10 mouse cellular contexts compared by ENCODE assay signal in genomic region chr4:25798412-25798811, GRCm38 (mm10). TPM values are rescaled to one million over a fixed set of nuclear protein-coding genes. Genes with fewer than 3 reads are reported as not detected.
DNase-seq lines count a peak whose midpoint lies in the region; ATAC-seq and TF ChIP-seq lines count a peak whose summit lies in the region.
"Had no signal": no experiment of that assay in that cellular context is flagged by ENCODE, and none has a peak within 500 bp of the region (broad histone marks: within the 10 kb centered on the region; RNA-seq: fewer than 3 reads in every experiment).

No protein-coding gene starts in this region.

- 20% methylated on average over 10 of the region's 10 CpGs for WGBS in embryonic facial prominence, embryonic 14.5 days
- 15% methylated on average over 10 of the region's 10 CpGs for WGBS in hindbrain, embryonic 12.5 days
- WGBS in neural tube, embryonic 14.5 days: 17% methylated on average over 10 of the region's 10 CpGs

- ATAC-seq in embryonic facial prominence, embryonic 14.5 days (ENCODE audit: low read depth): no peak
- ATAC-seq in hindbrain, embryonic 12.5 days (ENCODE audit: low FRiP score): no peak
- no peak for ATAC-seq in neural tube, embryonic 14.5 days (ENCODE audit: low read depth)
- no peak for ATAC-seq in megakaryocyte, adult 5-6 weeks (ENCODE audit: poor library complexity, severe bottlenecking)
- ATAC-seq: liver, embryonic 12.5 days had no signal

- H3K27me3 ChIP-seq in embryonic facial prominence, embryonic 14.5 days (replicated peaks; ENCODE audit: control insufficient read depth, insufficient read depth, low read length): peaks cover 23% of the 10 kb centered on the region; the same call in 1 of the 2 replicates
- no peaks in the 10 kb centered on the region for H3K27me3 ChIP-seq in hindbrain, embryonic 12.5 days
- H3K27me3 ChIP-seq in neural tube, embryonic 14.5 days (ENCODE audit: control insufficient read depth, insufficient read depth, low read length): no peaks in the 10 kb centered on the region

- no peaks in the 10 kb centered on the region for H3K36me3 ChIP-seq in embryonic facial prominence, embryonic 14.5 days (ENCODE audit: control insufficient read depth, insufficient read depth, low read length)
- H3K36me3 ChIP-seq in hindbrain, embryonic 12.5 days: no peaks in the 10 kb centered on the region
- H3K36me3 ChIP-seq in neural tube, embryonic 14.5 days (ENCODE audit: control insufficient read depth, insufficient read depth, low read length): no peaks in the 10 kb centered on the region
- H3K36me3 ChIP-seq: liver, embryonic 12.5 days had no signal

- no peak for DNase-seq in layer of hippocampus, adult 2 months (ENCODE audit: low spot score in 2 of 2)
- no peak for DNase-seq in layer of hippocampus, adult 9-10 months (ENCODE audit: low spot score)
- no peak for DNase-seq in embryonic facial prominence, embryonic 14.5 days (ENCODE audit: low spot score)
- no peak for DNase-seq in ovary, postnatal 14 days (ENCODE audit: low spot score)

- no peaks in the 10 kb centered on the region for H3K9me3 ChIP-seq in embryonic facial prominence, embryonic 14.5 days (ENCODE audit: control insufficient read depth, low read length)
- no peaks in the 10 kb centered on the region for H3K9me3 ChIP-seq in hindbrain, embryonic 12.5 days (replicated peaks)
- H3K9me3 ChIP-seq in neural tube, embryonic 14.5 days (ENCODE audit: control insufficient read depth, low read length): no peaks in the 10 kb centered on the region
- H3K9me3 ChIP-seq: liver, embryonic 12.5 days had no signal

- H3K9ac ChIP-seq in embryonic facial prominence, embryonic 14.5 days (ENCODE audit: low read depth, low read length): no peak overlapping the region
- peak overlapping the region; percentile 73; the same call in 1 of the 2 replicates for H3K9ac ChIP-seq in hindbrain, embryonic 12.5 days
- H3K9ac ChIP-seq in neural tube, embryonic 14.5 days (replicated peaks; ENCODE audit: low read depth, low read length): peak overlapping the region; percentile 32; the same call in 1 of the 2 replicates
- H3K9ac ChIP-seq: liver, embryonic 12.5 days had no signal

- peak overlapping the region; percentile 91 for H3K4me3 ChIP-seq in layer of hippocampus, adult 2 months
- H3K4me3 ChIP-seq in embryonic facial prominence, embryonic 14.5 days (ENCODE audit: low read depth, low read length): peak overlapping the region; percentile 53
- H3K4me3 ChIP-seq in hindbrain, embryonic 12.5 days: peak overlapping the region; percentile 59
- peak overlapping the region; percentile 71 for H3K4me3 ChIP-seq in neural tube, embryonic 14.5 days (ENCODE audit: low read depth, low read length)
- H3K4me3 ChIP-seq: liver, embryonic 12.5 days had no signal

- H3K4me2 ChIP-seq in embryonic facial prominence, embryonic 14.5 days (ENCODE audit: low read depth, low read length): peak overlapping the region; percentile 92
- H3K4me2 ChIP-seq in hindbrain, embryonic 12.5 days (replicated peaks): peak overlapping the region; percentile 87
- peak overlapping the region; percentile 45 for H3K4me2 ChIP-seq in neural tube, embryonic 14.5 days (ENCODE audit: low read depth, low read length)

- no peak for TF ChIP-seq CTCF in layer of hippocampus, adult 2 months (conservative IDR thresholded peaks at IDR 0.05)

- H3K4me1 ChIP-seq in embryonic facial prominence, embryonic 14.5 days (ENCODE audit: control insufficient read depth, insufficient read depth, low read length): 0 out of 2 replicates have a peak, but pooled peaks cover 2% of the 10 kb centered on the region
- peaks cover 11% of the 10 kb centered on the region for H3K4me1 ChIP-seq in hindbrain, embryonic 12.5 days
- peaks cover 4% of the 10 kb centered on the region; the same call in 1 of the 2 replicates for H3K4me1 ChIP-seq in neural tube, embryonic 14.5 days (ENCODE audit: control insufficient read depth, insufficient read depth, low read length)
- H3K4me1 ChIP-seq: liver, embryonic 12.5 days had no signal

- peak overlapping the region; percentile 97 for H3K27ac ChIP-seq in layer of hippocampus, adult 2 months
- H3K27ac ChIP-seq in embryonic facial prominence, embryonic 14.5 days (replicated peaks; ENCODE audit: low read depth, low read length): no peak overlapping the region
- no peak overlapping the region for H3K27ac ChIP-seq in hindbrain, embryonic 12.5 days
- H3K27ac ChIP-seq in neural tube, embryonic 14.5 days (ENCODE audit: low read depth, low read length): no peak overlapping the region
- H3K27ac ChIP-seq: liver, embryonic 12.5 days had no signal

RNA-seq across cellular contexts. Expression of gene Fut9, which starts 1.6 kb away (rescaled TPM):
- total RNA-seq in layer of hippocampus, adult 2 months (2021): 10 to 100 TPM; 46.7 to 47.7 TPM
- 0.59 and 0.77 TPM in 2 replicates for polyA plus RNA-seq in embryonic facial prominence, embryonic 14.5 days (2014; fragmentation: Nextera tagmentation; extraction: Ambion mirVana)
- polyA plus RNA-seq in hindbrain, embryonic 12.5 days (2016; fragmentation: Nextera tagmentation; extraction: Ambion mirVana): 3.5 and 3.6 TPM in 2 replicates
- polyA plus RNA-seq in neural tube, embryonic 14.5 days (2014; fragmentation: Nextera tagmentation; extraction: Ambion mirVana): 30.1 and 42.1 TPM in 2 replicates
- not detected in 2 replicates for total RNA-seq in megakaryocyte, adult 5-6 weeks (2015)
- total RNA-seq in megakaryocyte, adult 5-6 weeks (2017): not detected in 2 replicates
- total RNA-seq: gastrocnemius, adult 8-10 months had no signal
- polyA plus RNA-seq: large intestine, adult 2 months; liver, embryonic 12.5 days had no signal
